8 mouse cellular contexts compared by ENCODE assay signal in genomic region chr7:99078805-99079204, GRCm38 (mm10).
"Had no signal": no experiment of that assay in that cellular context is flagged by ENCODE, and none has a peak within 500 bp of the region (broad histone marks: within the 10 kb centered on the region; RNA-seq: fewer than 3 reads in every experiment).

No protein-coding gene starts in this region.

- H3K27me3 ChIP-seq: lung, embryonic 15.5 days; midbrain, embryonic 13.5 days; neural tube, embryonic 13.5 days; neural tube, embryonic 15.5 days had no signal

- H3K36me3 ChIP-seq: lung, embryonic 15.5 days; midbrain, embryonic 10.5 days; midbrain, embryonic 13.5 days; neural tube, embryonic 13.5 days; neural tube, embryonic 15.5 days had no signal

- H3K4me2 ChIP-seq: lung, embryonic 15.5 days; midbrain, embryonic 13.5 days; neural tube, embryonic 13.5 days; neural tube, embryonic 15.5 days had no signal

- ATAC-seq: midbrain, embryonic 13.5 days; midbrain, embryonic 16.5 days had no signal

- H3K27ac ChIP-seq: liver, embryonic 14.5 days; lung, embryonic 15.5 days; midbrain, embryonic 10.5 days; midbrain, embryonic 13.5 days; neural tube, embryonic 13.5 days; neural tube, embryonic 15.5 days had no signal

- H3K4me3 ChIP-seq: lung, embryonic 15.5 days; midbrain, embryonic 10.5 days; midbrain, embryonic 13.5 days; myocyte; neural tube, embryonic 13.5 days; neural tube, embryonic 15.5 days had no signal

- H3K9me3 ChIP-seq: lung, embryonic 15.5 days; midbrain, embryonic 10.5 days; midbrain, embryonic 13.5 days; neural tube, embryonic 13.5 days; neural tube, embryonic 15.5 days had no signal

- H3K9ac ChIP-seq: liver, embryonic 14.5 days; lung, embryonic 15.5 days; midbrain, embryonic 13.5 days; neural tube, embryonic 13.5 days; neural tube, embryonic 15.5 days had no signal

- H3K4me1 ChIP-seq: midbrain, embryonic 13.5 days; neural tube, embryonic 13.5 days; neural tube, embryonic 15.5 days had no signal
